Mouse (Mus musculus): ENCODE measurements at regions not wholly inside any gene's neighbourhood (a gene's known extent, or its start where the extent isn't known, plus 50 kb on each side); places are given as distances from the start of the nearest gene placed in this dataset.

DNA sequence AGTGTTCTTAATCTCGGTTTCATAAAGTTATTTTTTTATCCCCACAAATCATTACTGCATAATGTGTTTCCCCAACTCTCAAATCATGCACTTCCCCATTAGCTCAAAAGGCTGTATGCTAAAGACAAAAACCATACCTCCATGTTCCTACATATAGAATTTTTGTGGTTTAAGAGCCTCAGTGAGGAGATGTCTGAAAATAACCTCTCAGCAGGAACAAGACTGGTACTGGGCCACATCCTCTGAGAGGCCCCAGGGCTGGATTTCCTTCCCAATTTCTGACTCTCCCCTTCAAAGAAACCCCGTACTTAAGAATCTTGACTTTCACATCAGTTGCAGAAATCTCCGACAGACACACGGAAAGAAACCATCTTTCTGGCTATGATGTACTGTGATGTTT lies 580.7 kb upstream of the Nox3 start:
- intact Hi-C loops (cut with DNase I; ENCODE audit: low total_unique reads) = no loop called here

DNA sequence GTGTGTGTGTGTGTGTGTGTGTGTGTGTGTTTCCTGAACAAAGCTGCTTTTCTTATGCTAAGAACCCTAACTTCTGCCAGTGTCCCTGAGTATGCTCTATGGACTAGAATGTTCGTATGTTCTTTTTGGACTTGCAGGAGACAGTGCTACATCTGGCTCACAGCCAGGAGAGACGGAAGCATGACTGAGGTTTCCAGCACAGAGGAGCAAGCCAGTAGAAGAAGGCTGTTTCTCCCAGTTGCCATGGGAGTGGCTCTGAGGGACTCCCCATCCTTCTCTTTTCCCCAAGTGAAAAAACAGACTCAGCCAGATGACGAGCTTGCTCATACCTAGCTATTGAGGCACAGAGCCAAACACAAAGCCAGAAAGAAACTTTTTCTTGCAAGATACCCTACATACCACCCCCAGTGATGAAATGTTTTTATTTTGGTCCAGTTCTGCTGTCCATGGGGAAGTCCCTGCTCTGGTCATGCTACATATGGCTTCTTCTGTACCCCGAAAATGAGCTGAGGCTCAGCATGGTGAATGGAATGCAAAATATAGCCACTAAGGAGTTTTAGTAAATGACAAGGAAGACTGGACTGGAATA lies 582.3 kb upstream of the Nox3 start:
- intact Hi-C loops (cut with DNase I; ENCODE audit: low total_unique reads) = no loop called here
- DNase-seq = peak; percentile 37

More for the DNA sequence above, 580.7 kb upstream of the Nox3 start:
- DNase-seq = no peak

DNA sequence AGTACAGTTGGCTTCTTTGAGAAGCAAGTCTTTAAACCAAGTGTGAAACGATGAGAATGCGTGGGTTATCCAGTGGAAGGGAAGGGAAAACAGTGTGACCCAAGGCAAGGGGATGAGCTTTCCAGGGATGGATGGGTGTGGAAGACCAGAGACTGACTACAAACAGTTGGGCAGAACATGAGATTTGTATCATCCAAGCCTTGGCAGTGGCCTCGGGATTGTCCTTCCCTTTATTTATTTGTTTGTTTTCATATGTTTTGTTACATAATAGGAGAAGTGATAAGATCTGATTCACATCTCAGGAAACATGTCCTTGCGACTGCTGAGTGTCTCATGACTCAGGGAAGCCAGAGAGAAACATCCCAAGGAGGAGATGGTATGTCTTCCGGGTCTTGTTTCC lies 585.4 kb upstream of the Nox3 start:
- DNase-seq = no peak
- intact Hi-C loops (cut with DNase I; ENCODE audit: low total_unique reads) = no loop called here

DNA sequence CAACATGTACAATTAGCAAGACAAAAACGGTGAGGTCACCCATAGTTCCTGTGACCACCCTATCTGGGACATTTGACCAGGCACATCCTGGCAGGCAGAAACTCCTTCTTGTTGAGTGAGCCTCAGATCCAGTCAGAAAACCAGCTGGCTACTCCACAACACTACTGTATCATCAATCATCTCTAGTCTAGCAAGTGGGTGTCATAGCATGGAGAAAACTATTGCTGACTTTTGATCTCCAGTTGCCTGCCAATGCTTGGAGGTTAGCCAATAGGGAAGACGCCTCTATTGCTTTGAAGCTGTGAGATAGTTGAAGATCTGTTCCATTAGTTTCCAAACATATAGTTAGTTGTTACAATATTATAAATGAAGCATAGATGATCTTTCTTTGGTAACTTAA lies 595.4 kb upstream of the Nox3 start:
- intact Hi-C loops (cut with DNase I; ENCODE audit: low total_unique reads) = no loop called here
- DNase-seq = no peak

DNA sequence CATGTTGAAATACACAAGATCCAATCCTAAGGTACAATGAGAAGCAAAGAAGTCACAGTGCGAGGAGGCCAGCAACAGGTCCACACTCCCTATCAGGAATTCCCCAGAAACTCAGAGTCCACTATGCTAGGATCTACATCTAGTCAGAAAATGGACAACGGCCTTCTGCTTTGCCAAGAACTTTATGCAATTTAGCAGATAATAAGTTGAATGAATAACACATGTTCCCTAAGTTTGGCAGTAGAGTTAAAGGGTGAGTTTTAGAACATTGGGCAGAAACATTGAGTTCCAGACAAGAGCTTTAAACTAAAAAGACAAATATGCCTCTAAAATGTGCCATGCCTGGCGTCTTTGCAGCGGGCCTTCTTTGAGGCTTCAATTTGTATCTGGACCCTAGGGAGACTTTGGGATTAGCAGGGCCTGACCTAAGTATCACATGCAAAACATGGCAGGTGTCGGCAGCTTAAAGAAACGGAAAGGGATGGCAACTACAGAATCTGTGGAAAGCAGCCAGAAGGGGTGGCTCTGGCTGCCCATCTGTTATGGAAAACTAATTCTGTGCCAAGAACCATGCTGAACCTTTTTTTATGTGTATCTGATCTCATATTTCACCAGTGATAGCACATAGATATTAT lies 600.6 kb upstream of the Nox3 start:
- intact Hi-C loops (cut with DNase I; ENCODE audit: low total_unique reads) = no loop called here
- DNase-seq = no peak

DNA sequence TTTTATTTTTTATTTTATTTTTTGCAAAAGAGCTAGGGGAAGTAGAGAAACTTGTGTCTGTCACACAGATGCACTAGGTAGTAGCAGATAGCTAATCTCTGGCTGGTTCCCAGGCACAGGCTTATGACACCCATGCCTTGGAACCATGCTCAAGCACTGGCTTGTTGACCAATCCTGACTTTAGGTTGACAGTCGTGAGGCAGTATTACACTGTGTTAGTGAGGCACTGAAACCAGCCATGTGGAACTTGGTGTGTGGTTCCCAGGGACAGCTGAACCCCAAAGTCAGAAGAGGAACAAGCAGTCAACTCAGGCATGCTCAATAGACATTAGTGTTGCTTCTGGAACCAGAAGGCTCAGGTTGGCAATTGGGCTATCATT lies 601.1 kb upstream of the Nox3 start:
- intact Hi-C loops (cut with DNase I; ENCODE audit: low total_unique reads) = no loop called here
- no peak for DNase-seq

DNA sequence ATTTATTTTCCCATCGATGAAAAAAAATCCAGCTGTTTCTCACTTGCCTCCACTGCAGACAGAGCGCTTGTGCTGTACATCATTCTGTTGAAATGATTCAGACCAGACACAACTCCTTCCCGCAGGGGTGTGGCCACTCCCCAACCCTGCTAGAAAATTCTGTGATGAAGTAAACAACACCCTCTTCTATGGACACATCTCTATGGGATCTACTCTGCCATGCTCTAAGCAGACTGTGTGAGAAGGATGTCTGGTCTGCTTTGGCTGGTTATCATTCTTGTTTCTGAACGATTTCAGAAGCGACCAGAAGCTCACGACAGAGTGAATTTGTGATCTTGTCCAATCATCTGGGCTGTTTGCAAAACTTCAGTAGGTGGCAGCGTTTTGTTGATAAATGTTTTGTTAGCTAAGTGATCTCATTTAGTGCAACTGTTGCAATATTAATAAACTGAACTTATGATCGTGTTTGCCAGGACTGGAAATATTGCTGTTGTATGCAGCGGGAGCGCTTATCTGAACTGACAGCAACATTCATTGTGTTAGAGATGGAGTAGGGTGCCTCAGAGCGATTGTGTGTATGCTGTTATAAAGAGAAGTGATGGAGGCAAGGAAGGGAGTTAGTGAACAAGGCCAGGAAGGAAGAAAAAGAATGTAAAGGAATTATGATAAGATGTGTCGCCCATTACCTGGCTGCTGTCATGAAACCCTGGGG lies 605.2 kb upstream of the Nox3 start:
- DNase-seq = no peak
- intact Hi-C loops (cut with DNase I; ENCODE audit: low total_unique reads) = no loop called here

DNA sequence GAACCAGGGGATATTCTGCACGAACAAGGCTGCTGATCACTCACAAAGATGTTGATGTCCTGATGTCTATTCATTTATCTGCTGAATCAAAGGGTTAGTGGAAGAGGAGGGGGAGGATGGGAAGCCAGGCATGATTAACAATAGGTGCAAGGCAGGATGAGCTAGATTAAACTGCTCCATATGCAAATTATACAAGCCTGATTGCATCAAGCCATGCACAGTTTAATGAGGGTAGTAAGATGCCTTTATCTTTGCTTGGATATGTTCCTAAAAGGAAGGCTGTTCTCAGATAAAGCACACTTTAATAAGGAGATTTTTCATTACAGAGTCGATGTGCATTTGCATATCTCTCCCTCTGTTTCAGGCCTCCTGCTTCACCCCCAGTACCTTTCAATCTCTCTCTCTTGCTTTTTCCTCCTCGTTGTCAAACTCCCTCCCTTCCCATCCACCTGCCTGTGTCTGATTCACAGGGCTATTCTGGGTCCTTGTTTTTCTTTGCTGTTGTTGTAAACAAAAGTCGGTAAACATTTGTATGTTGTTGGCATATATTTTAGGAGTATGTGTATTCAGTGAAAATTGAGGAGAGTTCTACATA lies 615.8 kb upstream of the Nox3 start:
- no peak for DNase-seq
- intact Hi-C loops (cut with DNase I; ENCODE audit: low total_unique reads) = no loop called here

DNA sequence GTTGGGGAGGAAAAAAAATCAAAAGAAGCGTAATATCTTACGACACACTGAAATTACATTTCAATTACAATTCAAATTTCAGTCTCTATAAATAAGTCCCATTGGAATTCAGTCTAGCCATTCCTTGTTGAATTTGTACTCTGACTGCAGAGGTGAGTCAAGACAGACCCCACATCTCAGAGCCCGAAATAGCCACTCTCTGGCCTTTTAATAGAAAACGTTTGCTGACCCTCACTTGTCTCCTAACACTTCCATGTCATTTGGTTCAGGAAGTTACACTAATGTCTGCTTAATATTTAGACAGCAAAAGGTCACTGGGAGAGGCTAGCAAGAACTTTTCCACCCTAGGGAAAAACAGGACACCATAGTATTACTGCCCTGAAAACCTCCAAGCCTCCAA lies 623.1 kb upstream of the Nox3 start:
- no peak for DNase-seq
- intact Hi-C loops (cut with DNase I; ENCODE audit: low total_unique reads) = no loop called here

DNA sequence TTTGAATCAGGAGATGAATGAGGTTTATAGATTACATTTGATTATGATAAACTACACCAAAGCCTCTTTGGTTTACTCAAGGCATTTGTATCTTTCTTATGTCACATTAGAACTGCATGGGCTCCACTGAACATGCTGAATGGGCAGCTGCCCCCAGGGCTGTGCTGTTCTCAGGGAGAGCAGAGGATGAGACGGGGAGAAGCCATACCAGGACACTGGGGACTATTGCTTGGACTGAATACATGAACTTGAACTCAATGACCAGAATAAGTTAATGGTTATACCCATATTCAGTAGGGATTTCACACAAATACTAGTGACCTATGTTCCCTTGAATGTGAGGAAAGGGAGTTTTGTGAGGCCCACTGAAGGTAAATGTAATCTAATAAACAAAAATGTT lies 632.7 kb upstream of the Nox3 start:
- no peak for DNase-seq
- intact Hi-C loops (cut with DNase I; ENCODE audit: low total_unique reads) = no loop called here

DNA sequence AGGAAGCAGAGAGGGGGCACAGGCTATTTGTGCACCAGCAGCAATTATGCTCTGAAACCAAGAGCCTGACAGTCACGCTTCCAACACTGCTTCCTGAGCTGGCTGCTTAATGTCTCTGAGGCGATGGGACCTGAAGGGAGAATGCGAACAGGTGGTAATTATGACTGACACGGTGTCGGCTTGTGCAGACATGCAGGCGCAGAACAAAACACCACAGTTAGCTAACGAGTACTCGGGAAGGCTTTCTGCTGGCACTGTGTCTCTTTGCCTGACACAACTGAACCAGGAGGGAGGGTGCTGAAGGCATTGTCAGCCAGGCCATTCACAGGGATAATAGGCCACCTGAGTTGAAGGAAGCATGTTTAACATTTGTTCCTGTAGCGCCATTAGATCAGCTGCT lies 635.6 kb upstream of the Nox3 start:
- intact Hi-C loops (cut with DNase I; ENCODE audit: low total_unique reads) = no loop called here

DNA sequence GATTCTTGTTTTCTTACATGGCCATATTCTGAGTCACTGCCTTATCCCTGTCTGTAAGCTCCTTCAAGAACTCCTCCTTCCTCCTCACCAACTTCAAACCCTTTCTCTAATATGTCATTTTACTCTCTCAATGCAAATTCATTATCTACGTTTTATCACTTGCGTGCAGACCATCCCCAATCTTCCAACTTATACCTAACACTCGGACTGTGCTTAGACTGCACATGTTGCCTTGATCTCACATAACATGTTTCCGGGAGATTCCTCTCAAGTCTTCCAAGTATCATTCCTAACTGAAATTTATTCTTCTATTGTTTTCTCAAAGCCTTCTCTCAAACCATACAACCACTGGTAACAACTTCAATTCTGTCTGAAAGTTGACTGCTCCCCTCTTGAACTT lies 637.0 kb upstream of the Nox3 start:
- intact Hi-C loops (cut with DNase I; ENCODE audit: low total_unique reads) = no loop called here
- no peak for DNase-seq

More for the DNA sequence above, 635.6 kb upstream of the Nox3 start:
- no peak for DNase-seq

DNA sequence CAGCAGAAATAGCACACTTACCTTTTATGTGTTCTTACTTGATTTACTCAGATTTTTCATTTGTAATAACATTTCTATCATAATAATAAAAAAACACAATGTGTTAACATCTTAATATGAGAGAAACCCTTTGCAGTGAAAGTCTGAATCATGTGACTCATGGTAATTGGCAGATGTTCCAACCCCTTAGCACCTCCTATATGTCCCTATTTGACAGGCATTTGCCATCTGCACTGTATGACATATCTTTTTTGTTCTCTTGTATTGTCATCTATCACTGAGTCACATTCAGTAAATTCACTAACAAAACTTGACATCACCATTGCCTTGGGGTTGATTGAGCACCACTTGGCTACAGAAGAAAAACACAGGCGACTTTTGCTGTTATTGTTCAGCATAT lies 641.1 kb upstream of the Arid1b start:
- intact Hi-C loops (cut with DNase I; ENCODE audit: low total_unique reads) = no loop called here
- DNase-seq = no peak

DNA sequence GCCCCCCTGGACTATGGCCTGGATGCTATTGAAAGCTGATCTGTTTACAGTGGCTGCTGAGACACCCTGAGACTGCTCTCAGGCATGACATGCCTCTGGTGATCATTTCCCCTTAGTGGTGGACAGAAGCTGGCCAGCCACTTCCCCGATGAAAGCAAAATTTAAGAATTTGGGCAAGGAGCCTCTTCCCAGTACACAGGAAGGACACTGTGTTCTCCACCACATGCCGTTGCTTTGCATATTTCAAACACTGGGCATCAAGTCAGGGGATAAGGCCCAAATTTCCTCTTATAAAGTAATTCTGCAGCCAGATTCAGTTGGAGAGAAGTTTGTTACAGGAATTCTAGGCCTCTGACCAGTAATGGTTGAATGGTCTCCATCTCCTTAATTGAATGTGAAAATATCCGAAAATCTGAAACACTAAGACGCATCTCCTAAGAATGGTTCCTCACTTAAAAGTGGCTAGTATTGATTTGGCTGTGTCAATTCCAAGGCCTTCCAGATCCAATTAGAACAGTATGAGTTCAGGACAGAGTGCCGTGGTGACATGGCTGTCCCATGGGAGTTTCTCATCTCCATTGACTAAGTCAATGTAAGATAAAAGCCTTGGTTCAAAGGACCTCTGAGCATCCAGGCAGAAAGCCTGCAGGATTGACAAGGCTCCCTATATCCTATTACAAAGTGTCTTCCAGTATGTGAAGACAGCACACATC lies 638.5 kb upstream of the Arid1b start:
- DNase-seq = peak; percentile 37
- intact Hi-C loops (cut with DNase I; ENCODE audit: low total_unique reads) = no loop called here

DNA sequence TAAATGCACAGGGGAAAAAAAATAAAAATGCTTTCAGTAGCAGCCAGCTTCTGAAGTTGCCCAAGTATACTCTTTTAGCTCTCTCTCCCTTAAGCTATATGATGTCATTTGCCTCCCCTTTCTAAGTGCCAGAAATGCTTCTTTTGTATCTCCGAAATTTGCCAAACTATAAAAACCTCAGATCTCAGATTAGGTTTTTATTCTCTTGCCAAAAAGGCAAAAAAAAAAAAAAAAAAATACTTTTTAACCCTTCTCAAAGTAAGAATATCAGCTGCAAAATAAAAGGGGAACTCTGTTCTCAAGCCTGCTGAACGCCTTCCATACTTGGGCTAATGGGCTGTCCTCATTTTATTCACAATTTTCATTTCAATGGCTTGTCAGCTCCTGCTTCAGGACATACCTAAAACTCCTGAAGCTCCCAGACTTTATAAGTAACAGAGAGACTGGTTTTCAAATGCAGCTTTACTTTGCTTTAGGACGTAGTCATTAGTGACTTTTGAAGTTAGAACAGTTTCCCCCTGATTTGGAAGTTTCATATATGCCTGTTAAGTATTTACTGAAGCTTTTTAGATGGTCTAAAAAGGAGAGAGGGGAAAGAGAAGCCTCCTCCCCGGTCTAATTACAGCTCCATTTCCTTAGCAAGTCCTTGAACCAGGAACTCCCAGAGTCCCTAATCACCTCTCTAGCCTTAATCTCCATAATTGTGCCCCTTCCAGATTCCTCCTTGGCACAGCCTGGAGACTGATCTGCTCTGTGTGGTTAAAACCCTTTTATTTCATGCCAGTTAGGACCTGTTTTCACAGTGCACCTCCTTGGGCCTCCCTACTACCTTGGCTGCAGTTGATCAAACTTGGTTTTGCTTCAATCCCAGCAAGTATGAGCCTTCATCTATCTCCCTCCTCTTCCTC lies 633.5 kb upstream of the Arid1b start:
- DNase-seq = no peak
- intact Hi-C loops (cut with DNase I; ENCODE audit: low total_unique reads) = no loop called here

DNA sequence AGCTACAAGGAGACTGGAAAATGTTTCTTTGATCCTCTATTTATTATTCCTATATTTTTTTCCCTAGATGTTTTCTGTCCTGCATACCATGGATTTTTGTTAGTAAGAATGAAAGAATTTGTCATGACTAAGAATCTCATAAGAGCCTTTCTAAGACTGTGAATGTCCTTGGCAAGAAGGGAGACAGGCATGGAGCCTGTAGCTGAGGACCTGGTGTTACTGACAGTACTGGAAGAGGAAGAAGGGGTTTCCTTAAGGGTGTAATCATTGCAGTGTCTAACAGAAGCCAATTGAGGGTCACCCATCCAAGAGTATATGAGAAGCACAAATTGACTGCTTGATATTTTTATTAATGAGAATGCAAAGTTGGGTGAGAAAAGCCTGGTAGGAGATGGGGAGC lies 628.3 kb upstream of the Arid1b start:
- DNase-seq = no peak
- intact Hi-C loops (cut with DNase I; ENCODE audit: low total_unique reads) = no loop called here

DNA sequence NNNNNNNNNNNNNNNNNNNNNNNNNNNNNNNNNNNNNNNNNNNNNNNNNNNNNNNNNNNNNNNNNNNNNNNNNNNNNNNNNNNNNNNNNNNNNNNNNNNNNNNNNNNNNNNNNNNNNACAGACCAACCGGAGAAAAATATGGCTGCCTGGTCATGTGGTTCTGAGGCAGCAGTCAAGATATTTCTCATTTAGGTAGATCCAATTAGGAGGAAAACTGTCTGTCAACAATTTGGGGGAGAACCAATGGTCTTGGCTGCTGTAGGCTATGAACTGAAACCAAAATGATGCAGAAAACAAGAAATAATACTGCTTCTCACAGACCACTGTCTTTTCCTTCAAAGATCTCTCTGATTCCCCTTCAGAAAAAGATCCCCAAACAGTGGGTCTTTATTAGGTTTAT lies 613.7 kb upstream of the Arid1b start:
- no peak for DNase-seq
- intact Hi-C loops (cut with DNase I; ENCODE audit: low total_unique reads) = no loop called here

DNA sequence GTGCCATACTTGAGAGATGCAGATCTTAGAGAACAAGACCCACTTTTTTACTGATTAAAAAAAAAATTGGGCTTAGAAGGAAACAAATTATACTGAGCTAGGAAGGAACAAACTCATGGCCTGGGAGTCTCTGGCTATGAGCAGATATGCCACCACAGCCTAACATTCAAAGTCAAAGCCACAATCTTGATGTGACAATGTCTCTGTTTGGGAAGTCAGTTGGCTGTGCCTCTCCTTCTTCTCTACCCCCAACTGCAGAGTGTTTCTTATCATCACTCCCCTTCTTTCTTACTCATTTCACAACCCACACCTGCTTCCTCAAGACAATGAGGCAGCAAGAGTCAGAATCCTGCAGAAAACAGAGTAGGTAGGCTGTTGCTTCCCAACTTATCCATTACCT lies 613.3 kb upstream of the Arid1b start:
- DNase-seq = no peak
- intact Hi-C loops (cut with DNase I; ENCODE audit: low total_unique reads) = no loop called here

DNA sequence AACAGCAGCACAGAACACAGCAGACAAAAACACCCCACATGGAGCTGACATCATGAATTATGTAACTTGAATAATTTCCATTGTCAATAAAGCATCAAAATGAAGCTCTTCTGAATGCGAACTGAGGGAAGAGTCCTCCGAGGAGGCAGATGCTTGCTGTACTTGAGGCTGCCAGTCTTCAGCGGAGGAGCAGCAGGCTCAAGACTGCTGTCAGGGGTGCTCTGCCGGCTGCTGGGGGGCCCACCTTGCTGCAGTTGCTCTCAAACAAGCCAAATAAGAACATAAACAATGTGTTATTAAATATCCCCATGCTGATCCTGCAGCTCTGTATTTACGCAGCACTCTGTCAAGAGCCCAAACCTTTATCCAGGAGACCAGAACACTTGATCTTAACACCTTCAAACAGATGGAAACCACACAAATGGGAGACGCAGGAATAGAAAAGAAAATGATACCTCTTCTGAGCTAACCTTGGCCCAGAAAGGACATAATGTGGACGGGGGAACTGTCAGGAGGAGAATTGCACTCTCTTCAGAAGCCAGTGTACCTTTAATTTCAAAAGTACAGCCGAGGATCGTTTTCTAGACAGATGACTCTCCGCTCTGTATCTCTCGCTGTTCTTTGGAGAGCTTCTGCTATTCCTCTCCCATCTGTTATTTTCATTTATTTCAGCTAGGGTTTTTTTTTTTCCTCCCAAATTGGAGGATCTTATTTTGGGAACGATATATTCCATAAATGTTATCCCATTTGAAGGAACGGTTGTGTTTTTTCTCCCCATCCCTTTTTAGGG lies 612.0 kb upstream of the Arid1b start:
- no peak for DNase-seq
- intact Hi-C loops (cut with DNase I; ENCODE audit: low total_unique reads) = no loop called here
